Mouse (Mus musculus) gastrocnemius, adult 2 months (tissue): ENCODE data around the gene Mapk9. TPM values are rescaled to one million over a fixed set of nuclear protein-coding genes. Genes with fewer than 3 reads are reported as not detected.
"Not testable (repeated sequence)": the region's sequence is repeated elsewhere in the genome, so short reads cannot be mapped to it uniquely, and the experiment has no call there.

Experiments used
- DNase-seq: peaks from one replicate; pipeline ENCODE4 v3.0.0; 2022
- H3K27ac ChIP-seq: fragments of 200-600 bp; 2 replicates; pipeline ENCODE4 v1.8.1; 2022; ENCODE audit warnings: mild to moderate bottlenecking
- H3K4me3 ChIP-seq: fragments of 200-600 bp; 2 replicates; pipeline ENCODE4 v1.8.1; 2022; ENCODE audit warnings: mild to moderate bottlenecking, moderate library complexity
- CTCF ChIP-seq: fragments of 200-600 bp; IDR thresholded peaks from 2 replicates; pipeline ENCODE4 v1.8.1; 2022; ENCODE audit warnings: antibody characterized with exemption, mild to moderate bottlenecking, moderate library complexity
- intact Hi-C: fragments of 180-260 bp; cut with DNase I; formaldehyde crosslinking; loops from one replicate; pipeline ENCODE4 v1.15.1; 2025
- long read RNA-seq, 2 experiments: library from polyadenylated mRNA; stranded (forward); transcript quantifications; one replicate each; pipeline ENCODE4 v2.0.0; 2021
- total RNA-seq, 2 experiments: library from RNA; stranded (reverse); gene quantifications; 2 replicates each; pipeline ENCODE4 v1.2.3; 2021

Mapk9 gene
- 10 to 100 TPM; 47.4 to 54.4 TPM for total RNA-seq
- long read RNA-seq, experiment 1, full-length matches to known transcripts: 41 of 55 reads
- long read RNA-seq, experiment 1, partial matches to known transcripts: 3 of 55 reads
- long read RNA-seq, experiment 1, other reads (novel, unspliced or antisense): 11 of 55 reads
- long read RNA-seq, experiment 2, full-length matches to known transcripts: 29 of 42 reads
- long read RNA-seq, experiment 2, partial matches to known transcripts: 6 of 42 reads
- long read RNA-seq, experiment 2, other reads (novel, unspliced or antisense): 7 of 42 reads

DNA sequence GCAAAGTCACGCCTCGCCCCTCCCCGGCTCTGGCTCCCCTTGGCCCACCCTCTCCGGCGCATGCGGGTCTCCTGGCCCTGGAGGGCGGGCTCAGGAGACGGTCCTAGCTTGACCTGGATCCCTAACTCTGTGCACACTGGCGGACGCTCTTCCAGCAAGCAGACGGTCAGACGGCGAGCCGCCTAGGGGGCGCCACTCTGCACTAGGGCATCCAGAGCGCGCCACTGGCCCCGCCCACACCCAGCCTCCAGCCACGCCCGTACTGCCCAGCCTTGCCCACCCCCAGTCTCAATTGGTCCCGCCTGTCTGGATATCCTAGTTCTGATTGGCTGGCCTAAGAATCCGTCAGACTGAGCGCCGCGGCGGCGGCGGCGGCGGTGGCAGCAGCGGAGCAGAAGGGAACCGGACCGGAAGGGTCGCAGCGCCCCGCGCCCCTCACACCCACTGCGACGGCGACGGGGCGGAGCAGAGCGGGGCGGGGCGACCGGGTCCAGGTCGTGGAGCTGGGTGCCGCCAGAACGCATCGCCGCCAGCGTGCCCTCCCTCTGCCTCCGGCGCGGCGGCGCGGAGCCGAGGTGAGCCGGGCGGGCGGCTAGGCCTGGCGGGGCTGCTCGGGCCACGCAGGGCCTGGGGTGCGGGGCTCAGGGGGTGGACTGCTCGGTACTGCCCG, at the start of gene Mapk9:
Gene Mapk9, plus strand, starts transcription at position 351 of the 670 bp plus-strand sequence.
- intact Hi-C loops: loop anchor here (2.0 to 5.0 kb wide), 2 partner anchors 134 to 194 kb away; partner anchors contain the start of gene Cnot6
- TF ChIP-seq CTCF: peak; percentile 94
- peak within 1 kb of the TSS; percentile 98 for H3K4me3 ChIP-seq
- DNase-seq: peak; percentile 99
- peak within 1 kb of the TSS; percentile 91 for H3K27ac ChIP-seq

- intact Hi-C loops: loop anchor here (10.0 kb wide), 1 partner anchor 74 kb away; no protein-coding TSS in a partner anchor
- no peak overlapping the region for H3K27ac ChIP-seq
- no peak overlapping the region for H3K4me3 ChIP-seq
- DNase-seq: no peak
- no peak for TF ChIP-seq CTCF
Measured at GRCm38 (mm10) chr11:49798931-49799330, 47.6 kb upstream of the Mapk9 start.

- Histone ChIP-seq H3K27ac (no peak overlapping the region), H3K4me3 (no peak overlapping the region; the same call in 1 of the 2 replicates)
- intact Hi-C loops: no loop called here
- DNase-seq: no peak
- TF ChIP-seq CTCF: no peak
Measured at GRCm38 (mm10) chr11:49801516-49801915, 45.0 kb upstream of the Mapk9 start.

GRCm38 (mm10) chr11:49803801-49804200, 42.8 kb upstream of the Mapk9 start:
- intact Hi-C loops: no loop called here
- TF ChIP-seq CTCF: no peak
- Histone ChIP-seq H3K4me3 (no peak overlapping the region), H3K27ac (no peak overlapping the region)
- DNase-seq: no peak

GRCm38 (mm10) chr11:49806218-49806617, 40.3 kb upstream of the Mapk9 start:
- Histone ChIP-seq H3K4me3 (no peak overlapping the region), H3K27ac (no peak overlapping the region)
- intact Hi-C loops: no loop called here
- no peak for TF ChIP-seq CTCF
- DNase-seq: no peak

DNA sequence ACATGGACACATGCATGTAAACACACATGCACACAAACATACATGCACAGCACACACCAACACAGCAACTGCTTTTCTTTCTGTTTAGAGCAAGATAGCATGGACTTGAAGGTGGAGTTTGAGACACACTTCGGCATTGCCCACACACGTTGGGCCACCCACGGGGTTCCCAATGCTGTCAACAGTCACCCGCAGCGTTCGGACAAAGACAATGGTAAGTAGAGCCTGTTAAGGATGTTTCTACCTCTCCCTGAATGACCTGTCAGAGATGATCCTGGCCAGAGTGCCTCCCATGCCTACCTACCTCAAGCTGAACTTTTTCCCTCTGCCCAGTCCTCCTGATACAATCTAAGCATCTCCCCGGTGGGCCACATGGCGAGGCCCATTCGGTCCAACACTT, 37.6 kb upstream of the Mapk9 start:
- DNase-seq: no peak
- H3K4me3 ChIP-seq: no peak overlapping the region
- TF ChIP-seq CTCF: no peak
- H3K27ac ChIP-seq: no peak overlapping the region
- intact Hi-C loops: no loop called here

DNA sequence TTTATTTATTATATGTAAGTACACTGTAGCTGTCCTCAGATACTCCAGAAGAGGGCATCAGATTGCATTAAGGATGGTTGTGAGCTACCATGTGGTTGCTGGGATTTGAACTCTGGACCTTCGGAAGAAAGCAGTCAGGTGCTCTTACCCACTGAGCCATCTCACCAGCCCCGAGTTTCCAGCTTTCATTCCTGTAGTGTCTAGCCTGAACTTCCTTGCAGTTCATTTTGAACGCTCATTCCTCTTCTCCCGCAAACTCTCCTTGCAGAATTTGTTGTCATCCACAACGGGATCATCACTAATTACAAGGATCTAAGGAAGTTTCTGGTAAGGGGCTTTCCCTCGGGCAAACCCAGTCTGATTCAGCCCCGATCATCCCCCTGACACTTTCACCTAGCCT, 35.9 kb upstream of the Mapk9 start:
- intact Hi-C loops, H3K4me3 ChIP-seq, DNase-seq: not testable (repeated sequence)
- H3K27ac ChIP-seq: peak overlapping the region; percentile 62

GRCm38 (mm10) chr11:49811099-49811541, 35.4 kb upstream of the Mapk9 start:
- peak overlapping the region; percentile 62 for H3K27ac ChIP-seq
- DNase-seq: peak; percentile 47

DNA sequence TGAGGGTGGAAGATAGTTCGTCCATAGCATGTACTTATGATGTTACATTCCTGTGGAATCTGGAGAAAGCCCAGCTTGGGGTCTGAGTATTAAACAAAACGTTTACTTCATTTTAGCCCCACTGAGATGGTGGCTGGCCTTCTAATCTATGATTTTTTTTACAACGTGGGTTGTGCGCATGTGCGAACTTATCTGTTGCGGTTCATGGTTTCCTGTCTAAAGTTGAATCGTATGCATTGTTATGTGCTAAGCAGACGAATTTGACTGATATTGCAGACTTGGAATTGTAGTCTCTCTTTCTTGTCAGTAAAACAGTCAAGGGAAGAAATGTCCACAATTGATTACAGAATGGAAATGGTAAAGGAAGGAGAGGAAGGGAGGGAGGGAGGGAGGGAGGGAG, 34.7 kb upstream of the Mapk9 start:
- TF ChIP-seq CTCF: no peak
- intact Hi-C loops: no loop called here
- 0 out of 2 replicates have a peak overlapping the region, but pooled peaks have one; percentile 6 for H3K27ac ChIP-seq
- no peak overlapping the region for H3K4me3 ChIP-seq
- no peak for DNase-seq

More at GRCm38 (mm10) chr11:49811099-49811541, 35.4 kb upstream of the Mapk9 start:
- no peak for TF ChIP-seq CTCF
- H3K4me3 ChIP-seq: no peak overlapping the region
- intact Hi-C loops: no loop called here

DNA sequence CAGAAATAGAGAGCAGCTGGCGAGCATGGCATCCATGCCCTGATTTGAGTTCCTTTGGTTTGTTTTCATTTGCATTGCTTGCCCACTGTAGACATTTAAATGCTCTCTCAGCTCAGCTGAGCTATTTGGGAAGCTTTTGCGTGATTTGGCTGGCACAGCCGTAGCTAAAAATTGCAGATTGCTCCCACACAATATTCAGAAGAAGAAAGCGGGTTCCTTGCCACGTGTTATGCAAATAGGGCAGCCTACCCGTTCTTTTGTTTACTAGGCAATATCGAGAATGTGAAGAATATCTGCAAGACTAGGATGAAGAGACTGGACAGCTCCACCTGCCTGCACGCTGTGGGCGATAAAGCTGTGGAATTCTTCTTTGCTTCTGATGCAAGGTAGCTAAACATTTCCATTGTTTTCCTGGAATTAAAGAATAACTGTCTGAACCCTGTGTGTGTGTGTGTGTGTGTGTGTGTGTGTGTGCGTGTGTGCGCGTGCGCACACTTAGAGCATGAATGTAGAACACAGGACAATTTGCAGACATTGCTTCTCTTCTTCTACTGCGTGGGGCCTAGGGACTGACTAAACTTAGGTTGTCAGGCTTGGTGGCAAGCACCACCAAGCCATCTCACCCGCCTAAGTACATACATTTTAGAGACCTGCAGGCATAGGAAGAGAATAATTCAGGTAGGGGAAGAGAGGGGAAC, 27.5 kb upstream of the Mapk9 start:
- Histone ChIP-seq H3K4me3 (no peak overlapping the region), H3K27ac (no peak overlapping the region)
- intact Hi-C loops: no loop called here
- DNase-seq: no peak
- TF ChIP-seq CTCF: no peak

DNA sequence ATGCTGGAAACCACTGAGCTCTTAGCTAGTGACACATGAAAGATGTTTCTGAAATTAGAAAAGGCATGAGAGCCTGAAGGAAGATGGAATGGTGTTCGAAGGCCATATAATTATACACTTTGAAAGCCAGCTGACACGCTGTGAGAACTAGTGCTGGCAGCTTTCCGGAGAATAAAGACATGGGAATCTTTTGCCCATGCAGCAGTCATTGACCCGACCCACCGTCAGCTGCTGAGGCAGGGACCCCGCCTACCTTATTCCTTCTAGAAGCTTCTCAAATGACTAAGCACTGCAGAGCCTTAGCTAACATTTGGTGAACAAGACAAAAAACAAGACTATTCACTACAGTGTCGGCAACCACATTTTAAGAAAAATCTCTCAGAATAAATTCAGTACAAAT, 26.9 kb upstream of the Mapk9 start:
- TF ChIP-seq CTCF: no peak
- no peak for DNase-seq
- intact Hi-C loops: no loop called here
- Histone ChIP-seq H3K4me3 (no peak overlapping the region), H3K27ac (no peak overlapping the region)

DNA sequence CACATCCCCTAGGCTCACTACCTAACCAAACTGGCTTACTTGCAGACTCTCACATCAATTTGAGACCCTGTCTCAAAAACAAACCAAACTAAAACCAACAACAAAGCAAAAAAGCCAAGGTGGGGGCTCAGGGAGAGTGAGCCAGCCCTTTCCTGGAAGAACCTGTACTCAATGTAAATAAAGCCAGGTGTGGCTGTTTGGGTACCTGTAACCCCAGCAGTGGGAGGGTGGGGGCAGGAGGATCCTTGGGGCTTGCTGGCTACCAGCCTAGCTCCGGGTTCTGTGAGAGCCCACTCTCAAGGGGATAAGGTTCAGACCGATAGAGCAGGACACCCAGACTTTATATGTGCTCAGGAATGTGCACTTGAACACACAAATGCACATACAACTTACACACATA, 25.6 kb upstream of the Mapk9 start:
- DNase-seq: no peak
- TF ChIP-seq CTCF: no peak
- H3K4me3 ChIP-seq: no peak overlapping the region
- H3K27ac ChIP-seq: no peak overlapping the region
- intact Hi-C loops: no loop called here

GRCm38 (mm10) chr11:49821546-49821945, 25.0 kb upstream of the Mapk9 start:
- DNase-seq: no peak
- TF ChIP-seq CTCF: no peak
- H3K27ac ChIP-seq: no peak overlapping the region
- intact Hi-C loops: no loop called here
- no peak overlapping the region for H3K4me3 ChIP-seq
